Mouse (Mus musculus): Measurements from ENCODE around the gene Tmbim4. TPM values are rescaled to one million over a fixed set of nuclear protein-coding genes. Genes with fewer than 3 reads are reported as not detected.

Tmbim4 gene
- total and polyA plus RNA-seq, 3 experiments: 91.9 to 194 (median 112) TPM

DNA sequence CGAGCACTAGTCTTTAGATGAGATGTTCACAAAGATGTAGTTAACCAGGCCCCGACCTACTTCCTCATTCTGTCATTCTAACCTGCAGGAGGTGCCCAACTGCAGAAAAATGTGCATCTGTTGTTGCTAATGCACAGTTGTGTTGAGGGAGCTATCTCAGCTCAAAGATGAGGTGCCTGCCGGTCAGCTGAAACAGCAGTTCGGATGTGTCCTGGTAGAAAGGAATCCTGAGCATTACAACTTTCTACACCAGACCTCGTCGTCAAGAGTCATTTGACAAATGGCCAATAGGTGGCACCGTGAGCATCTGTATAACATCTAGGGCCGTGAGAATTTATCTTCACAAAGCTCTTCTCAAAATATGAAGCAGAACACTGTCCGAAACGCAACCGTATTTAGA lies 55.8 kb downstream of the Tmbim4 start:
- Histone ChIP-seq H3K27ac (no peak overlapping the region), H3K4me1 (ENCODE audit: control insufficient read depth, insufficient read depth, low read length) (no peaks in the 10 kb centered on the region), H3K4me3 (no peak overlapping the region), H3K27me3 (ENCODE audit: control insufficient read depth, insufficient read depth, low read length) (no peaks in the 10 kb centered on the region; the same call in 1 of the 2 replicates), H3K9ac (ENCODE audit: low read depth, low read length) (no peak overlapping the region), H3K36me3 (ENCODE audit: control insufficient read depth, insufficient read depth, low read length) (no peaks in the 10 kb centered on the region), H3K79me2 (replicated peaks; ENCODE audit: control insufficient read depth, insufficient read depth, low read length) (no peaks in the 10 kb centered on the region)
- WGBS: 19% methylated on average over 11 of the region's 11 CpGs
- peak; percentile 19 to 26 for DNase-seq
- intact Hi-C loops (cut with DNase I): loop anchor here (1.0 to 10.0 kb wide), 3 partner anchors 409 to 608 kb away; no protein-coding TSS in a partner anchor
- TF ChIP-seq EP300 (IDR thresholded peaks at IDR 0.05; ENCODE audit: insufficient read depth, low read depth, low read length) (no peak), CTCF (IDR thresholded peaks at IDR 0.05) (peak; percentile 75)

DNA sequence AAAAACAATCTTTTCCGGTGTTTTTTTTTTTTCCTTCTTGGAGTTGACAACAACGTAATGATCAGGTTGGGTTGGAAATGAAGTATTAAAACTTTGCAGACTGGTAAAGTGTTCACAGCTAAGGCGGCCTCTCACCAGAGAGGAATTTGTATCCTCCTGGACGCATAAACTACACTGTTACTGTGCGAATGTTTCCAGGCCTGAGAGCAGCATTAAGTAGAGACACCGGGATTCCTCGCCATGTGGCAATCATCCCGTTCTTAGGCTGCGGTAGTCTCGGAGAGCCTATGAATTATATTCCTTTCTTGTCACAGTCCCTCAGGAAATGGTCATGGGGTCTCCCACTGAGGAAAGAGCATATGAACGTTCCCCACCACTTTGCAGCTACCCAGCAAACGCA lies 66.4 kb downstream of the Tmbim4 start:
- H3K27me3 ChIP-seq (ENCODE audit: control insufficient read depth, insufficient read depth, low read length): peaks cover 7% of the 10 kb centered on the region; the same call in 1 of the 2 replicates
- intact Hi-C loops (cut with DNase I): no loop called here
- H3K27ac ChIP-seq: no peak overlapping the region
- 77% methylated on average over 12 of the region's 12 CpGs for WGBS
- no peak overlapping the region for H3K9ac ChIP-seq (ENCODE audit: low read depth, low read length)
- DNase-seq: no peak
- H3K79me2 ChIP-seq (replicated peaks; ENCODE audit: control insufficient read depth, insufficient read depth, low read length): no peaks in the 10 kb centered on the region
- H3K36me3 ChIP-seq (ENCODE audit: control insufficient read depth, insufficient read depth, low read length): no peaks in the 10 kb centered on the region
- no peak for TF ChIP-seq POLR2A (IDR thresholded peaks at IDR 0.05; ENCODE audit: insufficient read depth, low read depth, low read length)
- TF ChIP-seq EP300 (IDR thresholded peaks at IDR 0.05; ENCODE audit: insufficient read depth, low read depth, low read length): no peak
- no peak for TF ChIP-seq CTCF (IDR thresholded peaks at IDR 0.05)
- H3K4me3 ChIP-seq: no peak overlapping the region
- H3K4me1 ChIP-seq (ENCODE audit: control insufficient read depth, insufficient read depth, low read length): no peaks in the 10 kb centered on the region

DNA sequence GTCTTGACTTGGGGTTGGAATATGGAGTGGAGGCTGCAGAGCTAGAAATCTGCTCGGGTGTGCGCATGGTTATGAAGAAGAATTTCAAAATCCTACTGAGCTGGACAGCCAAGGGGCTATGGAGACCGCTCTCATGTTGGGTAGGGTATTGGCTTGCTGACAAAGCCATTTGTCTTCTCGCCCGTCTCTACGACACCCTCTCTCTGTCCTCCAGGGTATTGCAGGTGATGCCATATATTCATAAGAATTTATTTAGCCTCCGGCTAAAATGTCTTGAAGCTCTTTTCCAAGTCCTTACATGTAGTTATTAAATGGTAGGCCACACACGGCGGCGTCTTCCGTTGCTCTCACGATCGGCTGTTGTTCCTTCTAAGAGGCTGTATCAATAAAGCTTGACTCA lies 68.6 kb downstream of the Tmbim4 start:
- Histone ChIP-seq H3K27me3 (ENCODE audit: control insufficient read depth, insufficient read depth, low read length) (peaks cover 7% of the 10 kb centered on the region; the same call in 1 of the 2 replicates), H3K9ac (ENCODE audit: low read depth, low read length) (no peak overlapping the region), H3K36me3 (ENCODE audit: control insufficient read depth, insufficient read depth, low read length) (no peaks in the 10 kb centered on the region), H3K4me3 (no peak overlapping the region), H3K79me2 (replicated peaks; ENCODE audit: control insufficient read depth, insufficient read depth, low read length) (no peaks in the 10 kb centered on the region), H3K4me1 (ENCODE audit: control insufficient read depth, insufficient read depth, low read length) (no peaks in the 10 kb centered on the region), H3K27ac (no peak overlapping the region)
- DNase-seq: no peak
- intact Hi-C loops (cut with DNase I): no loop called here
- TF ChIP-seq POLR2A (IDR thresholded peaks at IDR 0.05; ENCODE audit: insufficient read depth, low read depth, low read length): no peak
- 95% methylated on average over 13 of the region's 13 CpGs for WGBS

DNA sequence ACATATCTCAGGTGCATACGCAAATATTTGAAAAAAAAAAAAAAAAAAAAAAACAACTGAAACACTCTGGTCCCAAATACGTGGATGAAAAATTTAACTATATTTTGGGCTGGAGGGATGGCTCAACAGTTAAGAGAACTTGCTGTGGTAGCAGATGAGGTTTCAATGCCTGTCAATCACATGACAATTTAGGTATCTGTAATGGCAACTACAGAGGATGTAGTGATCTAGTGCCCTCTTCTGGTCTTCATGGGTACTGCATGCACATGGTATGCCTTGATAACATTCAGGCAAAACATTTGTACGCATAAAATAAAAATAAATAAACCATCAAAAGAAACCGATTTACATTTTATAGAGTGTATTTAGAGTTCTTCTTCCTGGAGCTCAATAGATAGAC lies 69.4 kb downstream of the Tmbim4 start:
- Histone ChIP-seq H3K27me3 (ENCODE audit: control insufficient read depth, insufficient read depth, low read length) (peaks cover 7% of the 10 kb centered on the region; the same call in 1 of the 2 replicates), H3K79me2 (replicated peaks; ENCODE audit: control insufficient read depth, insufficient read depth, low read length) (no peaks in the 10 kb centered on the region), H3K4me3 (no peak overlapping the region), H3K36me3 (ENCODE audit: control insufficient read depth, insufficient read depth, low read length) (no peaks in the 10 kb centered on the region), H3K4me1 (ENCODE audit: control insufficient read depth, insufficient read depth, low read length) (no peaks in the 10 kb centered on the region), H3K27ac (no peak overlapping the region), H3K9ac (ENCODE audit: low read depth, low read length) (no peak overlapping the region)
- TF ChIP-seq POLR2A (IDR thresholded peaks at IDR 0.05; ENCODE audit: insufficient read depth, low read depth, low read length): no peak
- peak; percentile 88 for TF ChIP-seq CTCF (IDR thresholded peaks at IDR 0.05)
- TF ChIP-seq EP300 (IDR thresholded peaks at IDR 0.05; ENCODE audit: insufficient read depth, low read depth, low read length): no peak
- DNase-seq: peak in 1 of 2 experiments; percentile 12
- intact Hi-C loops (cut with DNase I): no loop called here
- WGBS: 67% methylated on average over 4 of the region's 4 CpGs

DNA sequence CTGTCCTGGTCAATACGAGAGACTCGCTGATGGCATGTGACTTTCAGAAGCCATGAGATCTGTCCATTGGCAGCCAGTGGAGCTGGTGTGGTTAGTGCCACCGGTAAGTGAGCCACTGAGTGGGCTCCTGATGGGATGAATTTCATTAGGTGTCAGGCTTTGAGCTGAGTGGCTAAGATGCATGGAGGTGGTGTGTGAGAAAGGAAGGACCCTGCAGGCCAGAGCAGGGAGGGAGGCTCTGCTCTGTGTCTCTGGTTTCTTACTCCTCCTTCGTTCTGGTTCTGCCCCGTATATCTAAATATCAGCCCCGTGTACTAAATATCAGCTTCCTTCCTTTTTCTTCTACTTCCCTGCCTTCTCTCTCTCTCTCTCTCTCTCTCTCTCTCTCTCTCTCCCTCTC lies 69.9 kb downstream of the Tmbim4 start:
- no peak for TF ChIP-seq CTCF (IDR thresholded peaks at IDR 0.05)
- 61% methylated on average over 6 of the region's 6 CpGs for WGBS
- intact Hi-C loops (cut with DNase I): no loop called here
- no peak overlapping the region for H3K4me3 ChIP-seq
- DNase-seq: no peak
- no peak overlapping the region for H3K27ac ChIP-seq
- H3K36me3 ChIP-seq (ENCODE audit: control insufficient read depth, insufficient read depth, low read length): no peaks in the 10 kb centered on the region
- H3K4me1 ChIP-seq (ENCODE audit: control insufficient read depth, insufficient read depth, low read length): no peaks in the 10 kb centered on the region
- peaks cover 7% of the 10 kb centered on the region; the same call in 1 of the 2 replicates for H3K27me3 ChIP-seq (ENCODE audit: control insufficient read depth, insufficient read depth, low read length)
- no peaks in the 10 kb centered on the region for H3K79me2 ChIP-seq (replicated peaks; ENCODE audit: control insufficient read depth, insufficient read depth, low read length)
- no peak overlapping the region for H3K9ac ChIP-seq (ENCODE audit: low read depth, low read length)

DNA sequence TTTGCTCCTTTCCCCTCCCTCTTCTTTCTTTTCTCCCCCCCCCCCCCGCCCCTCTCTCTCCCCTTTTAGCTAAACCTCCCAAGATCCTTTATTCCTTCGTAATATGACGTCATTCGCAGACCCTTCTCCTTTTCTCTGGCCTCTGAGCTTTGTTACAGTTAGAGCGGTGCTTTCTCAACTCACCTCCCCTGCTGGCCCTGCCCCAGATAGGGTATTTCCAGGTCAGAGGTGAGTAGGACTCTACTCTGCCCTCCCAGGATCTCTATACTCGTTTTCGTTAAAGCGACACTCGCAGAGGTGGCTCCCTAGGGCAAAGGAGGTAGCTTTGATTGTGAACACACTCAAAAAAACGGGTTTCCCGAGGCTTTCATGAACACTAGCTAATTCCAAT lies 70.5 kb downstream of the Tmbim4 start:
- Histone ChIP-seq H3K79me2 (replicated peaks; ENCODE audit: control insufficient read depth, insufficient read depth, low read length) (no peaks in the 10 kb centered on the region), H3K27ac (no peak overlapping the region), H3K9ac (ENCODE audit: low read depth, low read length) (no peak overlapping the region), H3K4me1 (ENCODE audit: control insufficient read depth, insufficient read depth, low read length) (no peaks in the 10 kb centered on the region), H3K4me3 (no peak overlapping the region), H3K36me3 (ENCODE audit: control insufficient read depth, insufficient read depth, low read length) (no peaks in the 10 kb centered on the region), H3K27me3 (ENCODE audit: control insufficient read depth, insufficient read depth, low read length) (peaks cover 7% of the 10 kb centered on the region; the same call in 1 of the 2 replicates)
- WGBS: 23% methylated on average over 11 of the region's 11 CpGs
- intact Hi-C loops (cut with DNase I): no loop called here
- no peak for DNase-seq
- TF ChIP-seq CTCF (IDR thresholded peaks at IDR 0.05) (no peak), POLR2A (IDR thresholded peaks at IDR 0.05; ENCODE audit: insufficient read depth, low read depth, low read length) (no peak), EP300 (IDR thresholded peaks at IDR 0.05; ENCODE audit: insufficient read depth, low read depth, low read length) (no peak)
